Mouse (Mus musculus) cerebellum, adult 2 months (tissue): ENCODE measurements at regions not wholly inside any gene's neighbourhood (a gene's known extent, or its start where the extent isn't known, plus 50 kb on each side); places are given as distances from the start of the nearest gene placed in this dataset.

Experiments
- CTCF ChIP-seq: fragments of 200-500 bp; IDR thresholded peaks from 2 replicates; pipeline ENCODE4 v1.5.1; 2011; ENCODE audit warnings: low read depth, mild to moderate bottlenecking, control low read depth, low read length, moderate library complexity, borderline replicate concordance; ENCODE audit not compliant: insufficient read depth
- POLR2A ChIP-seq: fragments of 200-500 bp; IDR thresholded peaks from 2 replicates; pipeline ENCODE4 v1.6.1; 2011; ENCODE audit warnings: low read length, control low read depth, borderline replicate concordance; ENCODE audit not compliant: insufficient read depth

DNA sequence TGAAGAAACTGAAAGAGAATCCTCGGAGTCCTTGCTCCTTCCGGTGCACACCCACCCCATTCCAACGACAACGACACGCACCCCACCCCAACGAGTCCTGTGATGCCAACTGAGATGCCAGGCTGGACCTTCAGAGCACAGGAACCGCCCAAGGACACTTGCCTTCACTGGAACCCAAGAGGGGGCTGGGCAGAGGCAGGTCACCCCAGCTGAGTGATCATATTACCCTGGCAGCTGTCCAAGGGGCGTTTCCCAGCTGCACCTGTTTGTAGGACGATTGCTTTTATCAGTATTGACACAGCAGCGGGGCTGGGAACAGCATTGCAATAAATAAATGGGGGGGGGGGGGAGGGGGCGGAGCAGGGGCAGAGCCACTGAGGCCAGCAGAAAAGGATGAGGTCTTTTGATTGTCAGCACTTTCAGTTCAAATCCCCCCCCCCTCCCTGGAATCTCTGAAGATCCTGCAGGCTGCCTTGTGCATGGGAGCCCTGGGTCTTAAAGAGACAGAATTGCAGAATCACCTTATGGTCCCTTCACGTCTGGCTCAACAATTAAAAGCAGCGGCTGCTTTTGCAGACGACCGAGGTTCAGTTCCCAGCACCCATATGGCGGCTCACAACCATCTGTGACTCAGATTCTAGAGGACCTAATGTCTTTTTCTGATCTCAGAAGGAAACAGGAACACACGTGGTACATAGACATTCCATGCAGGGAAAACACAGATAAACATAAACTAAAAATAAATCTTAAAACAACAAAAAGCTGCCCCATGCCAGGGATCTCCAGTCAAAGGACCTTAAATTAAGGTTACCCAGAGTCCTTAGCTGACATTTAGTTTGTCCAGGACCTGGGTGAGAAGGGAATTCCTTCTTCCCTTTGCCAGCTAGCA lies 52.0 kb upstream of the Pim1 start:
- TF ChIP-seq CTCF (no peak), POLR2A (no peak)
